Mouse (Mus musculus): Measurements from ENCODE around the gene Ahcyl1. TPM values are rescaled to one million over a fixed set of nuclear protein-coding genes. Genes with fewer than 3 reads are reported as not detected.

The Ahcyl1 gene
- polyA plus RNA-seq, 1 experiment from 2014 or later = 37.8 TPM

DNA sequence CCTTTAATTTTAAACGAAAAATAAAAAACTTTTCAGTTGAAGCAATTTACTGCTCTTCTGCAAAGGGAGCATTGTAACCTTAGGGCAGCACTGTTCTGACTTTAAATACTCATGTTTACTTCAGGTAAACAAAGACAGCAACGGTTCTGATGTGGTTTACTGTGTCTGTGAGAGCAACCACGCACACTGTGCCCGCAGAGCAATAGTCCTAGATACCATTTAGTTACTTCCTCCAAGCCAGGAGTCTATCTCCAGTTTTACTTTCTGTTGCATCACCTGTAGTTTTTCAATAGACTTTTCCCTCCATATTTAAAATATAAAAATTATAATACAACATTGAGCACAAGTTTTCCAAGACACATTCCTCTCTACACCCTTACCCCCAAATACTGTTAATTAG, 25.9 kb downstream of the Ahcyl1 start:
- no peak overlapping the region for H3K27ac ChIP-seq (ENCODE audit: low read depth, low read length)
- no peak for TF ChIP-seq CTCF (IDR thresholded peaks at IDR 0.05; ENCODE audit: low read depth)
- H3K4me1 ChIP-seq (replicated peaks; ENCODE audit: control insufficient read depth, insufficient read depth, low read length) = no peaks in the 10 kb centered on the region
- H3K9me3 ChIP-seq (ENCODE audit: control insufficient read depth) = no peaks in the 10 kb centered on the region
- no peaks in the 10 kb centered on the region for H3K27me3 ChIP-seq (replicated peaks; ENCODE audit: control insufficient read depth, insufficient read depth, low read length)
- H3K4me2 ChIP-seq (replicated peaks; ENCODE audit: low read depth) = no peak overlapping the region
- H3K9ac ChIP-seq (ENCODE audit: low read depth, low read length) = no peak overlapping the region
- no peak for ATAC-seq
- WGBS = 59% methylated on average over 4 of the region's 4 CpGs
- H3K36me3 ChIP-seq (ENCODE audit: control insufficient read depth, insufficient read depth) = peaks cover 88% of the 10 kb centered on the region
- H3K4me3 ChIP-seq (ENCODE audit: low read depth, low read length) = no peak overlapping the region

DNA sequence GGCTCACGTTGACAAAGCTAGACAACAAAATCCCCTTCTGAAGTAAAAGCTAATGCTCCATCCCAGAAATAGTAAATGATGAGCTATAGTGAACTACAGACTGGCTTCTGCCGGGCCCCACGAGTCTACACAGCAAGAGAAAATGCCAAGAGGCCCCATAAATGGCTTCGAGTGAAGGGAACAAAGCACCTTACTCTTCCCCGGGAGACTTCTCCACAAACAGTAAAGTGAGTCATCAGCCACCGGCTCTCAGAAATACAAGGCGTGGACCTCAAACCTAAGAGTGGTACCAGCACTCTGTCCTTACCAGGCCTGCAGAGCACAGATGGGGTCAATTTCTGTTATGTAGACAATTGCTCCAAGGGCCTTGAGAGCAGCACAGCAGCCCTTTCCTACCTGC, 27.6 kb downstream of the Ahcyl1 start:
- no peak for TF ChIP-seq CTCF (IDR thresholded peaks at IDR 0.05; ENCODE audit: low read depth)
- no peaks in the 10 kb centered on the region for H3K27me3 ChIP-seq (replicated peaks; ENCODE audit: control insufficient read depth, insufficient read depth, low read length)
- no peak overlapping the region for H3K4me3 ChIP-seq (ENCODE audit: low read depth, low read length)
- H3K4me2 ChIP-seq (replicated peaks; ENCODE audit: low read depth) = no peak overlapping the region
- H3K36me3 ChIP-seq (ENCODE audit: control insufficient read depth, insufficient read depth) = peaks cover 82% of the 10 kb centered on the region
- no peak overlapping the region for H3K9ac ChIP-seq (ENCODE audit: low read depth, low read length)
- no peaks in the 10 kb centered on the region for H3K9me3 ChIP-seq (ENCODE audit: control insufficient read depth)
- ATAC-seq = no peak
- no peak overlapping the region for H3K27ac ChIP-seq (ENCODE audit: low read depth, low read length)
- no peaks in the 10 kb centered on the region for H3K4me1 ChIP-seq (replicated peaks; ENCODE audit: control insufficient read depth, insufficient read depth, low read length)
- 76% methylated on average over 7 of the region's 7 CpGs for WGBS

DNA sequence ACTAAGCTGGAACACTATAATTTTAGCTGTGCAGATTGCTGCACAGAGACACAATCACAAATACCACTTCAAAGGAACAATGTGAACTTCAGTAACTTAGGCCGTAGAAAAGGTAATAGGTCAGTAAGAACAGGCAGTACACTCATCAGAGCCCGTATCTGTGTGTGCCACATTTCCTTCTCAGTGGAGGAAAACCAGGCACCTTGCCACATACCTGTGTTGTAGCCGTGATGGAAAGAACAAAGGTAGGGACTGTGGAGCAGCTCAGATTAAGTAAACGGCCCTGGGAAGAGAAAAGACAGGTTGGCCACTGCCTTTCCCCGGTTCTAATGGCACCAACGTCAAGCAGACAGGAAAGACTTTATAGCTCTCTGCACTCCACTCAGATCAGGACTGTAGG, 28.9 kb downstream of the Ahcyl1 start:
- Histone ChIP-seq H3K27me3 (replicated peaks; ENCODE audit: control insufficient read depth, insufficient read depth, low read length) (no peaks in the 10 kb centered on the region), H3K27ac (ENCODE audit: low read depth, low read length) (no peak overlapping the region), H3K4me2 (replicated peaks; ENCODE audit: low read depth) (no peak overlapping the region), H3K36me3 (ENCODE audit: control insufficient read depth, insufficient read depth) (peaks cover 87% of the 10 kb centered on the region), H3K9ac (ENCODE audit: low read depth, low read length) (no peak overlapping the region), H3K4me3 (ENCODE audit: low read depth, low read length) (no peak overlapping the region), H3K4me1 (replicated peaks; ENCODE audit: control insufficient read depth, insufficient read depth, low read length) (no peaks in the 10 kb centered on the region), H3K9me3 (ENCODE audit: control insufficient read depth) (no peaks in the 10 kb centered on the region)
- ATAC-seq = no peak
- TF ChIP-seq CTCF (IDR thresholded peaks at IDR 0.05; ENCODE audit: low read depth) = no peak
- 80% methylated on average over 6 of the region's 6 CpGs for WGBS

DNA sequence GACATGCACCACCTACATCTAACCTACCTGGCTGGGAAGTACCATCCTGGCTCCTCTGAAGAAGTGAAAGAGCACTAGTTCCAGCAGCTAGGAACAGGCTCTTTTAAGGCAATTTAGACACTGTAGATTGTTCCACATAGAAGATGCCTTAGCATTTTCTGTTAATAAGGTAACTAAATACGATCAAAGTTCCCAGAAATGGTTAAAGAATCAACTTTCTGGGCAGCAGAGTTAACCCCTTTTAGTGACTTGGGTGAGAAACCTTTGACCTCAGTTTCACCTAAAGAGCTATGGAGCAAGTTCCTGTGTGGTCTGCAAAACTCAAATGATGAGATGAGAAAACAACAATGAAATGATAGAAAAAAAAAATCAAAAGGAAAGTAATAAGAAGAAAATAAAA, 31.7 kb downstream of the Ahcyl1 start:
- Histone ChIP-seq H3K4me1 (replicated peaks; ENCODE audit: control insufficient read depth, insufficient read depth, low read length) (no peaks in the 10 kb centered on the region), H3K9me3 (ENCODE audit: control insufficient read depth) (no peaks in the 10 kb centered on the region), H3K4me2 (replicated peaks; ENCODE audit: low read depth) (no peak overlapping the region), H3K27me3 (replicated peaks; ENCODE audit: control insufficient read depth, insufficient read depth, low read length) (no peaks in the 10 kb centered on the region), H3K27ac (ENCODE audit: low read depth, low read length) (no peak overlapping the region), H3K9ac (ENCODE audit: low read depth, low read length) (no peak overlapping the region), H3K36me3 (ENCODE audit: control insufficient read depth, insufficient read depth) (peaks cover 77% of the 10 kb centered on the region), H3K4me3 (ENCODE audit: low read depth, low read length) (no peak overlapping the region)
- 96% methylated on average over 1 of the region's 1 CpGs for WGBS
- TF ChIP-seq CTCF (IDR thresholded peaks at IDR 0.05; ENCODE audit: low read depth) = no peak
- no peak for ATAC-seq

DNA sequence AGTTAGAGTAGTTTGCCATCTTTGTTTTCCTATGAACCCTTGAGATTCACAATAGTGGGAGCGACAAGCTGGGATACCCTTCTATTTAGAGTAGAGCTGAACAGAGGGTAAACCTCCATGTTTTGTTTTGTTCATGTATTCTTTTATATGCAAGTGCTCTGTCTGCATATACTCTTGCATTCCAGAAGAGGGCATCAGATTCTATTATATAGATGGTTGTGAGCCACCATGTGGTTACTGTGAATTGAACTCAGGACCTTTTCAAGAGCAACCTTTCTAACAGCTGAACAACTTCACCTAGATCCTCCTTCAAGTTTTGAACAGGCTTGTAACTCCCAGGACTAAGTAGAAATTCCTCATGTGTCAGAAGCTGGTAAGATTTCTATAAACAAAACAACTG, 37.4 kb downstream of the Ahcyl1 start:
- 89% methylated on average over 1 of the region's 1 CpGs for WGBS
- TF ChIP-seq CTCF (IDR thresholded peaks at IDR 0.05; ENCODE audit: low read depth) = peak; percentile 55
- Histone ChIP-seq H3K27ac (ENCODE audit: low read depth, low read length) (no peak overlapping the region), H3K4me2 (replicated peaks; ENCODE audit: low read depth) (no peak overlapping the region), H3K9me3 (ENCODE audit: control insufficient read depth) (no peaks in the 10 kb centered on the region), H3K4me3 (ENCODE audit: low read depth, low read length) (no peak overlapping the region), H3K9ac (ENCODE audit: low read depth, low read length) (no peak overlapping the region), H3K36me3 (ENCODE audit: control insufficient read depth, insufficient read depth) (peaks cover 29% of the 10 kb centered on the region), H3K27me3 (replicated peaks; ENCODE audit: control insufficient read depth, insufficient read depth, low read length) (no peaks in the 10 kb centered on the region), H3K4me1 (replicated peaks; ENCODE audit: control insufficient read depth, insufficient read depth, low read length) (no peaks in the 10 kb centered on the region)
- ATAC-seq = no peak

DNA sequence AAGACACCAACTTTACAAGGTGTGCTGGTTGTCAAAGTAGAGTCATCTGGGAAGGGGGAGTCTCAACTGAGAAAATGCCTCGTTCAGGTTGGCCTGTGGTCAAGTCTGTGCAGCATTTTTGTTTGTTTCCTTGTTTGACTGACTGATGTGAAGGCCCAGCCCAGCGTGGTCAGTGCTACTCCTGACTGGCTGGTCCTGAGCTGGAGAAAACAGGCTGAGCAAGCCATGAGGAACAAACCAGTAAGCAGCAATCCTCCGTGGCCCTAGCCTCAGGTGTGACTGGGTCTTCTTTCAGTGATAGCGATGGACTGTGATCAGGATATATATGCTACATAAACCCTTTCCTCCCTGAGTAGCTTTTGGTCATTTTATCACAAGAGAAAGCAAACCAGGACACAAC, 39.5 kb downstream of the Ahcyl1 start:
- no peak overlapping the region for H3K4me2 ChIP-seq (replicated peaks; ENCODE audit: low read depth)
- no peaks in the 10 kb centered on the region for H3K9me3 ChIP-seq (ENCODE audit: control insufficient read depth)
- no peaks in the 10 kb centered on the region for H3K4me1 ChIP-seq (replicated peaks; ENCODE audit: control insufficient read depth, insufficient read depth, low read length)
- no peak overlapping the region for H3K27ac ChIP-seq (ENCODE audit: low read depth, low read length)
- H3K27me3 ChIP-seq (replicated peaks; ENCODE audit: control insufficient read depth, insufficient read depth, low read length) = no peaks in the 10 kb centered on the region
- ATAC-seq = no peak
- no peak for TF ChIP-seq CTCF (IDR thresholded peaks at IDR 0.05; ENCODE audit: low read depth)
- no peak overlapping the region for H3K9ac ChIP-seq (ENCODE audit: low read depth, low read length)
- WGBS = 63% methylated on average over 4 of the region's 4 CpGs
- no peak overlapping the region for H3K4me3 ChIP-seq (ENCODE audit: low read depth, low read length)
- peaks cover 8% of the 10 kb centered on the region for H3K36me3 ChIP-seq (ENCODE audit: control insufficient read depth, insufficient read depth)

DNA sequence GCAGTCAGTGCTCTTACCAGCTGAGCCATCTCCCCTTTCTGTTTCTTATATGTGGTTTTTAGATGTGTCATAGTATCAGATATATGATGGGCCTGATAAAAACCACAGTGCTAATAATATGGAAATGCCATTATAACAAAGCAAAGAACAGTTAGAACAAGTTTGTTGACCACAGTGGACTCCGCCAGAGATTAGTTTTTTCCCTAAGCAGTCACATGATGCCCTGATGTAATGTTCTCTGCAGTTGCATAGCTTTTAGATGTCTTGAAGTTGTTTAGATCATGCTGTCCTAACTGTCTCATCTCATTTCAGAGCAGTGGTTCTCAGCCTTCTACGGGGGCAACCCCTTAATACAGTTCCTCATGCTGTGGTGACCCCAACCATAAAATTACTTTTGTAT, 40.2 kb downstream of the Ahcyl1 start:
- Histone ChIP-seq H3K4me2 (replicated peaks; ENCODE audit: low read depth) (no peak overlapping the region), H3K27me3 (replicated peaks; ENCODE audit: control insufficient read depth, insufficient read depth, low read length) (no peaks in the 10 kb centered on the region), H3K36me3 (ENCODE audit: control insufficient read depth, insufficient read depth) (peaks cover 3% of the 10 kb centered on the region; the same call in 1 of the 2 replicates), H3K27ac (ENCODE audit: low read depth, low read length) (no peak overlapping the region), H3K9me3 (ENCODE audit: control insufficient read depth) (no peaks in the 10 kb centered on the region), H3K4me1 (replicated peaks; ENCODE audit: control insufficient read depth, insufficient read depth, low read length) (no peaks in the 10 kb centered on the region), H3K4me3 (ENCODE audit: low read depth, low read length) (no peak overlapping the region), H3K9ac (ENCODE audit: low read depth, low read length) (no peak overlapping the region)
- ATAC-seq = peak; percentile 40; the same call in 1 of the 2 replicates
- TF ChIP-seq CTCF (IDR thresholded peaks at IDR 0.05; ENCODE audit: low read depth) = no peak
- 76% methylated on average over 2 of the region's 2 CpGs for WGBS
